Mouse (Mus musculus): ENCODE results near the gene Poc5. TPM values are rescaled to one million over a fixed set of nuclear protein-coding genes. Genes with fewer than 3 reads are reported as not detected.

The Poc5 gene
- 14.9 and 17.5 TPM in 2 replicates for polyA plus RNA-seq (2015; fragmentation: Nextera tagmentation; extraction: Ambion mirVana)

DNA sequence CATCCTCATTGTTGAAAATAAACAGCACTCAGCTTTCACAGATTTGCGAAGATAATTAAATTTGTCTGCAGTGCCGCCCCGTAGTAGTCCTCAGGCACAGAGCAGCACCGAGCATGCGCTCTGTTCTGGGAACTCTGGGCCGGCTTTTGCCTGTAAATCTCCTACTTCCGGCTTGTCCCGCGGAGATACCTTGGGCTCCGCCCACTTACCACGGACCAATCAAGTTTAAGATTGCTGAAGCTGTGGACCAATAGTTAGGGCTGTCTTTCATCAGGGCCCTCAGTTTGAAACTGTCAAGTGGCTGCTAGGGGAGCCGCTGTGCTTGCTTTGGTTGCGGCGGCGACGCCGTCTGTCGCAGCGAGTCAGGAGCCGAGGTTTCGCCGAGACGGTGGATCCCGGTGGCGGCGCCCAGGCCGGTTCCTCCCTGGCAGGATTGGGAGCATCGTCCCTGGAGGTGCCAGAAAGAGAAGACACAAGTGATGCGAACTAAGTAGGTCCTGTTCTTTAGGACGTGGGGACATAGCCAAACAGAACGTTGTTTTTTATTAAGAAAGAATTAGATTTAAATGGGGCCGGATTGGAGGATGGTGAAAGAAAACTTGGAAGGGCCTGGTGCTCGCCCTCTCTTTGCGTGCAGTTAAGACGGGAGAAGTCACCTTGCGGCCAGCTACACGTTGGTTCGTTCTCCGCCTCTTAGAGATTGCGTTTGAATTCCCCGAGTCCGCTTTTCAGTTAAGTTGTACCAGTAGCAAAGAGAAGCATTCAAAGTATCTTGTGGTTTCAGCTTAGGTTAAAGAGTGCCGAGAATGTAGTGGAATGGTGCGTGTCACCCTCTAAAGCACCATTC, at the start of gene Poc5:
TSS of gene Poc5 (plus strand) at position 253 of the 847 bp plus-strand sequence.
- Histone ChIP-seq H3K4me2 (peak within 1 kb of the TSS; percentile 69), H3K27ac (peak within 1 kb of the TSS; percentile 65), H3K4me3 (peak within 1 kb of the TSS; percentile 79), H3K27me3 (no peaks in the 10 kb centered on the region), H3K4me1 (peaks cover 8% of the 10 kb centered on the region), H3K9ac (peak within 1 kb of the TSS; percentile 84), H3K9me3 (no peaks in the 10 kb centered on the region), H3K36me3 (peaks cover 29% of the 10 kb centered on the region)
- under 1% methylated on average over 44 of the region's 44 CpGs for WGBS
- ATAC-seq (ENCODE audit: insufficient number of reproducible peaks, insufficient read depth, low FRiP score, low TSS enrichment, low read depth), result peak; percentile 99

DNA sequence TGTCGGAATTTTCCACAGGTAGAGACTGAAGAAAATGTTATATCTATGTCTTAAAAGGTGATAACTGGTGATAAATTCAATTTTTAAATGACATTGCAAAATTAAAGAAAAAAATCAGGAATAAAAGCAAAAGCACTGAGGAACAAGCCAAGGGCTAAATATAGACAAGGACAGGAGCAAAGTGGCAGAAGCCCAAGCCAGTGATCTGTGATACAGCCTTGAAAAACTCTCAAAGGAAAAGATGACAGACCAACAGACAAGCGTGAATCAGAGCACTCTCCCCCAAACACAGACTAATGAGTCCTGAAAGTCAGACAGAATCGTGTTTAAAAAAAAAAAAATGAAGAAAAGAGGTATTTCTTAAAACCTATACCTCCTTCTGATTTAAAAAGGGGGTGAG, 46.6 kb upstream of the Poc5 start:
- Histone ChIP-seq H3K9me3 (no peaks in the 10 kb centered on the region), H3K4me2 (no peak overlapping the region), H3K36me3 (no peaks in the 10 kb centered on the region), H3K4me3 (no peak overlapping the region), H3K9ac (no peak overlapping the region), H3K27ac (no peak overlapping the region), H3K27me3 (no peaks in the 10 kb centered on the region), H3K4me1 (no peaks in the 10 kb centered on the region)
- no peak for ATAC-seq (ENCODE audit: insufficient number of reproducible peaks, insufficient read depth, low FRiP score, low TSS enrichment, low read depth)
- 73% methylated on average over 3 of the region's 3 CpGs for WGBS

GRCm38 (mm10) chr13:96344778-96345177, 43.3 kb upstream of the Poc5 start:
- WGBS, result 81% methylated on average over 6 of the region's 6 CpGs
- no peak for ATAC-seq (ENCODE audit: insufficient number of reproducible peaks, insufficient read depth, low FRiP score, low TSS enrichment, low read depth)
- no peak overlapping the region for H3K4me2 ChIP-seq

DNA sequence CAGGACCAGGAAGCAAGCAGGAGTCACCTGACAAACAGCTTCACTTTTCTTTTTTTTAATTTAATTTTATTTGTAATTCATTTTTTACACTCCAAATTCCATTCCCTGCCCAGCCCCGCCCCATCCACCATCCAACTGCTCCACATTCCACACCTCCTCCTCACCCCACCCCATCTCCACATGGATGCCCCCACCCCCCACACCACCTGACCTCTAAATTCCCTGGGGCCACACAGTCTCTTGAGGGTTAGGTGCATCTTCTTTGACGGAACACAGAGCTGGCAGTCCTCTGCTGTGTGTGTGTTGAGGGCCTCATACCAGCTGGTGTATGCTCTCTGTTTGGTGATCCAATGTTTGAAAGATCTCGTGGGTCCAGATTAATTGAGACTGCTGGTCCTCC, 41.5 kb upstream of the Poc5 start:
- Histone ChIP-seq H3K36me3 (no peaks in the 10 kb centered on the region), H3K27ac (no peak overlapping the region), H3K27me3 (no peaks in the 10 kb centered on the region), H3K4me1 (no peaks in the 10 kb centered on the region), H3K9me3 (no peaks in the 10 kb centered on the region), H3K4me3 (no peak overlapping the region), H3K4me2 (no peak overlapping the region), H3K9ac (no peak overlapping the region)
- WGBS, result 43% methylated on average over 3 of the region's 3 CpGs
- ATAC-seq (ENCODE audit: insufficient number of reproducible peaks, insufficient read depth, low FRiP score, low TSS enrichment, low read depth), result no peak

More at GRCm38 (mm10) chr13:96344778-96345177, 43.3 kb upstream of the Poc5 start:
- Histone ChIP-seq H3K4me1 (no peaks in the 10 kb centered on the region), H3K9me3 (no peaks in the 10 kb centered on the region), H3K36me3 (no peaks in the 10 kb centered on the region), H3K27ac (no peak overlapping the region), H3K27me3 (no peaks in the 10 kb centered on the region), H3K4me3 (no peak overlapping the region), H3K9ac (no peak overlapping the region)

- H3K27ac ChIP-seq, result no peak overlapping the region
- no peaks in the 10 kb centered on the region for H3K4me1 ChIP-seq
- 90% methylated on average over 6 of the region's 6 CpGs for WGBS
- no peak overlapping the region for H3K4me2 ChIP-seq
- ATAC-seq (ENCODE audit: insufficient number of reproducible peaks, insufficient read depth, low FRiP score, low TSS enrichment, low read depth), result no peak
- H3K4me3 ChIP-seq, result no peak overlapping the region
- H3K9ac ChIP-seq, result no peak overlapping the region
- H3K36me3 ChIP-seq, result no peaks in the 10 kb centered on the region
- no peaks in the 10 kb centered on the region for H3K27me3 ChIP-seq
- no peaks in the 10 kb centered on the region for H3K9me3 ChIP-seq
Measured at GRCm38 (mm10) chr13:96350207-96350606, 37.9 kb upstream of the Poc5 start.

GRCm38 (mm10) chr13:96351264-96351663, 36.8 kb upstream of the Poc5 start:
- Histone ChIP-seq H3K27me3 (no peaks in the 10 kb centered on the region), H3K9me3 (no peaks in the 10 kb centered on the region), H3K4me3 (no peak overlapping the region), H3K4me2 (no peak overlapping the region), H3K27ac (no peak overlapping the region), H3K4me1 (no peaks in the 10 kb centered on the region), H3K9ac (no peak overlapping the region), H3K36me3 (no peaks in the 10 kb centered on the region)
- WGBS, result 86% methylated on average over 12 of the region's 12 CpGs
- ATAC-seq (ENCODE audit: insufficient number of reproducible peaks, insufficient read depth, low FRiP score, low TSS enrichment, low read depth), result no peak

GRCm38 (mm10) chr13:96375519-96375918, 12.6 kb upstream of the Poc5 start:
- H3K27ac ChIP-seq, result no peak overlapping the region
- no peak overlapping the region for H3K9ac ChIP-seq
- WGBS, result 4% methylated on average over 2 of the region's 2 CpGs
- no peaks in the 10 kb centered on the region for H3K4me1 ChIP-seq
- no peak overlapping the region for H3K4me2 ChIP-seq
- H3K36me3 ChIP-seq, result no peaks in the 10 kb centered on the region
- H3K9me3 ChIP-seq, result no peaks in the 10 kb centered on the region
- no peaks in the 10 kb centered on the region for H3K27me3 ChIP-seq
- H3K4me3 ChIP-seq, result no peak overlapping the region
- ATAC-seq (ENCODE audit: insufficient number of reproducible peaks, insufficient read depth, low FRiP score, low TSS enrichment, low read depth), result no peak

DNA sequence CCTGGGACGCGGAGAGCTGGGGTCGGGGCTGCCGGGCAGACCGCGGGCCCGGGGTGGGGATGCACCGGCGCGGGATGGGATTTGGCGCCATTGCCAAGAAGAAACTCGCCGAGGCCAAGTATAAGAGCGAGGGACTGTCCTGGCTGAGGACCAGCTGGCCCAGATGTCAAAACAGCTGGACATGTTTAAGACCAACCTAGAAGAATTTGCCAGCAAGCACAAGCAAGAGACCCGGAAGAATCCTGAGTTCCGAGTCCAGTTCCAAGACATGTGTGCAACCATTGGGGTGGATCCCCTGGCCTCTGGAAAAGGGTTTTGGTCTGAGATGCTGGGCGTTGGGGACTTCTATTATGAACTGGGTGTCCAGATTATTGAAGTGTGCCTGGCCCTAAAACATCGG, 11.2 kb upstream of the Poc5 start:
- ATAC-seq (ENCODE audit: insufficient number of reproducible peaks, insufficient read depth, low FRiP score, low TSS enrichment, low read depth), result no peak
- H3K4me1 ChIP-seq, result no peaks in the 10 kb centered on the region
- H3K4me2 ChIP-seq, result no peak overlapping the region
- 93% methylated on average over 18 of the region's 18 CpGs for WGBS
- H3K27ac ChIP-seq, result no peak overlapping the region
- H3K9ac ChIP-seq, result no peak overlapping the region
- no peaks in the 10 kb centered on the region for H3K36me3 ChIP-seq
- no peaks in the 10 kb centered on the region for H3K27me3 ChIP-seq
- no peak overlapping the region for H3K4me3 ChIP-seq
- H3K9me3 ChIP-seq, result no peaks in the 10 kb centered on the region

DNA sequence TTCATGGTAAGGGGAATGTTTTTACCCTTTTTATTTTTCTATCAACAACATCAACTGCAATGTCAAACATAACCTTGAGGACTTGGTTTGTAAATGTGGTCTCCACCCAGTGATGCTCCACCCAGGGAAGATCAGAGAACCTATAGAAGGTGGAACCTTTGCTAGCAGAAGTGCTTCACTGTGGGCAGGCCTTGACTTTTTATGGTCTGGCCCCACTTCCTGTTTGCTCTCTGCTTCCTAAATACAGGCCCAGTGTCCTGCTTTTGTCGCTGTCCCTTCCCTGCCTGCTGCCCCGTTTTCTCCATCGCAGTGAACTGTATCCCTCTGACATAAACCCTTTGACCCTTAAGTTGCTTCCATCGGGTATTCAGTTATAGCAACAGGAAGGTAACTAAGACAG, 10.2 kb upstream of the Poc5 start:
- WGBS, result 71% methylated on average over 4 of the region's 4 CpGs
- no peaks in the 10 kb centered on the region for H3K36me3 ChIP-seq
- H3K9ac ChIP-seq, result no peak overlapping the region
- no peak overlapping the region for H3K4me2 ChIP-seq
- no peak overlapping the region for H3K4me3 ChIP-seq
- no peak overlapping the region for H3K27ac ChIP-seq
- H3K27me3 ChIP-seq, result peaks cover 4% of the 10 kb centered on the region; the same call in 1 of the 2 replicates
- H3K9me3 ChIP-seq, result no peaks in the 10 kb centered on the region
- no peak for ATAC-seq (ENCODE audit: insufficient number of reproducible peaks, insufficient read depth, low FRiP score, low TSS enrichment, low read depth)
- no peaks in the 10 kb centered on the region for H3K4me1 ChIP-seq

DNA sequence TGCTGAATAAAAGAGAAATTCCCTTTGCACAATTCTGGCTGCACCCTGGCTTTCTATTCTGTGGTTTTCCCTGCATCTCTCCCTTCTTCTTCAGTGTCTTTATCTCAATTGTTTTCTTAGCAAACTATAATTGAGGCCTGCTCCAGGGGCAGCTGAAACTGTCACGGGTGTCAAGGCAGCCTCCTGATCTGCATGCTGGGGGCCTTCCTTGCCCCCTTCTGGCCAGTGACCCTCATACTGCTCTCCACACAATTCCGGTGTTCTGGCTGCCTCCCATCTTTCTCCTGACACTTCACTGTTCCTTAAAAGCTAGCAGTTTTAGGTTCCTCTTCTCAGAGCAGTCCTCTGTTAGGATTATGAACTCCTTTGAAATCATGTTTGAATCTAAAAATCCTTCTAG, 1.2 kb downstream of the Poc5 start:
- Histone ChIP-seq H3K27ac (no peak overlapping the region), H3K9ac (peak overlapping the region; percentile 84), H3K27me3 (no peaks in the 10 kb centered on the region), H3K4me3 (peak overlapping the region; percentile 79), H3K4me1 (peaks cover 8% of the 10 kb centered on the region), H3K9me3 (no peaks in the 10 kb centered on the region), H3K4me2 (peak overlapping the region; percentile 69), H3K36me3 (peaks cover 39% of the 10 kb centered on the region)
- no peak for ATAC-seq (ENCODE audit: insufficient number of reproducible peaks, insufficient read depth, low FRiP score, low TSS enrichment, low read depth)
- WGBS, result 17% methylated on average over 2 of the region's 2 CpGs

- no peak overlapping the region for H3K4me2 ChIP-seq
- no peak overlapping the region for H3K9ac ChIP-seq
- H3K27me3 ChIP-seq, result no peaks in the 10 kb centered on the region
- WGBS, result 92% methylated on average over 5 of the region's 5 CpGs
- H3K4me3 ChIP-seq, result no peak overlapping the region
- H3K27ac ChIP-seq, result no peak overlapping the region
- H3K36me3 ChIP-seq, result peaks cover 85% of the 10 kb centered on the region
- H3K9me3 ChIP-seq, result no peaks in the 10 kb centered on the region
- no peak for ATAC-seq (ENCODE audit: insufficient number of reproducible peaks, insufficient read depth, low FRiP score, low TSS enrichment, low read depth)
- H3K4me1 ChIP-seq, result no peaks in the 10 kb centered on the region
Measured at GRCm38 (mm10) chr13:96401251-96401650, 13.2 kb downstream of the Poc5 start.

GRCm38 (mm10) chr13:96405518-96405917, 17.4 kb downstream of the Poc5 start:
- Histone ChIP-seq H3K9ac (no peak overlapping the region), H3K4me2 (no peak overlapping the region), H3K9me3 (no peaks in the 10 kb centered on the region), H3K27ac (no peak overlapping the region), H3K4me3 (no peak overlapping the region), H3K4me1 (peaks cover 11% of the 10 kb centered on the region; the same call in 1 of the 2 replicates), H3K27me3 (no peaks in the 10 kb centered on the region), H3K36me3 (peaks cover 59% of the 10 kb centered on the region)
- no peak for ATAC-seq (ENCODE audit: insufficient number of reproducible peaks, insufficient read depth, low FRiP score, low TSS enrichment, low read depth)
- 87% methylated on average over 2 of the region's 2 CpGs for WGBS
